Mouse (Mus musculus) spleen, postnatal 10 days (tissue): ENCODE data around the gene Iqsec1.
A peak's percentile ranks its signal among the peaks of the same experiment; 100 is the strongest.

Source experiments
- DNase-seq, 2 experiments: peaks; one replicate each; pipeline ENCODE4 v3.0.0; 2021 to 2022; ENCODE audit warnings: low spot score in 2 of 2

The Iqsec1 gene

DNA sequence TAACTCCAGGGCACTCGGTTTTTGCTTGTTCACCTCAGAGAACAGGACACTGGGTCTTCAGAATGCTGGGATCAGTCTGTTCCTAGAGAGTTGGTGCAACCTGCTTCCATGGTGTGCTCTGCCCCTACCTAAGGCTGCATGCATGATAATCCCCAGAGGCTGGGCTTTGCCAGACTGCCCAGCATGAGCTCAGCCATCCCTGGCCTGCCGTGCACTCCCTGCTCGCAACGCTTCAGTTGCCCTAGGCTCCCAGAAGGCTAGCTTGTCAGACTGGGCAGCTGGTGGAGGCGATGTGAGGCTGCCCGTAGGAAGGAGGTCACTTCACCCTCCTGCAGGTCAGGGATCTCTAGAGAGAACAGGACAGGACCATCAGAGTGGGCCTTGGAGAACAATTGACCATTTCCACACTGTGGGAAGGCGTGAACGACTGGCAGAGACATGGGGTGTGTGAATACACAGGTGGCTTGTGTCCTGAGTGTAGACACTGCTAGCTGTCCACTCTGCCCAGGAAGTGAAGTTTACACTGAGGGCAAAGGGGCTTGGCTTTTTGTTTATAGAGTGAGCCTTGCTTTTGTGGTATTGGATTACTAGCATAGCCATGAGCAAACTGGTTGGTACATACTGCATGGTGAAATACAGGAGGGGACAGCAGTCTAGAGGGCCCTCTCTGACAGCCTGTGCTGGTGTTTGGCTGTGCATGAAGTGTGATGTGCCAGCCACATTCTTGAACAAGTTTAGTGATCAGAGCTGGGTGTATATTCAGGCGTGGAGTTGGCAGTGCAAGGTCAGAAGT is 367.5 kb downstream of the Iqsec1 start:
- peak; percentile 41 to 43 for DNase-seq

DNA sequence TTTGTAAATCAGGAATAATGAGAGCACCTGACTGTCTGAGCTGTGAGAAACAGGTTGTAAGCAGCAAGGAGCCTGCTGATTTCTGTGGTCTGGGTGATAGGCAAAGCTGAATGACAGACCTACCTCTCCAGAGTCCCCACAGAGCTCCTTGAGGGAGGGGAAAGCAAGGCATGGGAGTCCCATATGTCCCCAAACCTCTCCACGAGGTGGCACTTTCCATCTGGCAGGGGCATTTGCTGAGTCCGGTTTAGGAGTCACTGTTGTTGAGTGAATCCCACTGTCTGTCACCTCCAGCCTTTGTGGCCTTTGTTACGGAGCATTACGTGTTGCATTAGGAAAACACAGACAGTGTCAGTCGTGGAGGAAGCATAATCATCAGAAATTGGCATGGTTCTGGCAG is 368.5 kb downstream of the Iqsec1 start:
- DNase-seq: peak; percentile 34 to 43

DNA sequence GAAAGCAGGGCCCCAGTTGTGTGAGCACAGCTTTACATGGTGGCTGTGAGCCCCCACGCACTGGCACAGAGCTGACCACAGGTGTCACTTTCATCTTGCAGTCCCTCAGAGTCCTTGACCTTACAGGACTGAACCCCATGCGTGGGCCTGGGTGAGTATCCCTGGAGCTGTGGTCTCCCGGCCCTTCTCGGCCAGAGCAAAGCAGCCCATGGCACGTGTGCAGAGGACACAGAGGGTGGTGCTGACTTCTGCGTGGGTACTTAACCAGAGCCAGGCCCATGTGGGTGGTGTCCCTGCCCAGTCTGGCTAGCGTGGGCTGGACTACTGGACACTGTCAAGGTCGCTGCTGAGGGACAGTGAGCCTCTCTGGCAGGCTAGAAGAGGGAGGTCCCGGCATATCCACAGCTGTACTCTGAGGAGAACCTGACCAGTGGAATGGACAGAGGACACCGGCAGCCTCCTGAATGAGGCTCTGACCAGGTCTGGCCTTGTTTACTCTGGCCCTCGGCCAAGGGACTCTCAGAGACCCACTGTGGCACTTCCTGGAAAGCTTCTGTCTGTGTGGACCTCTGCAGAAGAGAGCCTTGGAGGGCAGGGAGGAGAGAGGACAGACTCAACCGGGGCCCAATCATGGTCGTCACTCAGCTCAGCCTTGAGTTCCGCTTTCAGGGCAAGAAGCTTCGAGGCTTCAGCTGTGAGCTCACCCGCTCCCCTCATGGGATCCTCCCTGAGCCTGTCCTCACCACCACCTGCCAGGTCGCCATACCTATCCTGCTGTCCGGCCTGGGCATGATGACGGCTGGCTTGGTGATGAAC is 369.5 kb downstream of the Iqsec1 start:
- DNase-seq: peak; percentile 50 to 60

DNA sequence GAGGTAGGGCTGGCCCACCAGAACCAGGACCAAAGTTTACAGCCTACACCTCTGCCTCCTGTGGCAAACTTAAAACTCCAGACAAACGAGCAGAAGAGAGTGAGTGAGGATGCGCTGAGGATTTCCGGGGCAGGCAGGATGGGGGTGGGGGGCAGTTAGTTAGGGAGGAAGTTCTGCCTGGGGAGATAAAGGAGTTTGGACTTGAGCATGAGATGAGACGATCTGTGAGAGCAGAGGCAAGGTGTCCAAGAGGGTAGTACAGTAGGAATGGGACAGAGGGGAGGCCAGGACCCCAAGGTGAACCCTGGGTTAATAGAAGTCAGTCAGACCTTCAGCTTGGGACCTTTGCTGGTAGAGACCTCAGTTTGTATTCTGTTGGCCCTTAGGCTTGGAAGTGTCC is 370.2 kb downstream of the Iqsec1 start:
- DNase-seq: peak in 1 of 2 experiments; percentile 51

DNA sequence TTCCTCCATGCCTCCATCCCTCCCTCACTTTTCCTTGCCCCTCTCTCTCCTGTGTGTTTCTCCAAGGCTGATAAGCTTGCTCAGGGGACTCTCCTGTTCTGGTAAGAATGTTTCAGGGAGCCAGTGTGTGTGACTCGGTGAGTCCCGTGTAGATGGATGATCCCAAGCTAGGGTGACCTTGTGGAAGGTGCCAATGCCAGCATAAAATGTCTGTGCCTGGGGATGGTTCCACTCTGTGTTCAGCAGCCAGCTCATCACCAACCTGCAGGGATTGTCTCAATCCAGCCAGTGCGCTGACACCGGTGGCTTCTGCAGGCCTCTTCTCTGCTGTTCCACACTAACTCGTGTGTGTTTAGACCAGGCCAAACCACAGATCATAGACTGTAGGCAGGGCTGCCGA is 372.0 kb downstream of the Iqsec1 start:
- DNase-seq: no peak

DNA sequence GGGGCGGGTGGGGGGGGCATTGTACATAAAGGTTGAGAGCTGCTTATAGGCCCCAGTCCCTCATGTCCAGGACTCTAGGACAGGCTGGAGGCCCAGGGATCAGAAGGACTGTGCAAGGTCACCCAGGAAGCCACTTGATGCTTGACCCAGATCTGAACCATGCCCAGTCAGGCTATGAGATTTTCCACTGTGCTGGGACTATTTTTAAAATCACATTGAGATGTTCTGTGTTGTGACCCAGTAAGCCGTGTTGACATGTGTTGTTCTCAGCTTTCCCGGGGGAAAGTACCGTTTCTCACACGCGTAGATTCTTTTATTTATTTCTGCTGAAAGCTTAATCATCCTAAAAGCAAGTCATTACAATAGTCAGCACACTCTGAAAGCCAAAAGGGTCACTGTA is 372.5 kb downstream of the Iqsec1 start:
- no peak for DNase-seq

DNA sequence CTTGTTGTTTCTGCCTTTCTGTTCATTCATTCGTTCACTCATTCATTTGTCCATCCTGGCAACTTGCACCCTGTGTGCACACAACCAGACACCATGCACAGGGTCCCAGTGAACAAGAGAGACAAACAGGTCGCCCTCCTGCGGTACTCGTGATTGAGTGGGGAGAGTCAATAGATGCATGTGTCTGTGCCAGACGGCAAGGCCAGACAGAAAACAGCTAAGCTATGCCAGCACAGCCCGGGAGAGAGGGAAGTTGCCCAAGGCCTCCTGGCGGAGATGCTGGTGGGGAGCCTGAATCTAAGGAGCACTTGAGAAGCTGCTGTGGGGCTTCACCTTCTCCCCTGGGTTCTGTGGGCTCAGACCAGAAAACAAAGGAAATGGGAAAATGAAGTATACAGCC is 373.1 kb downstream of the Iqsec1 start:
- DNase-seq: no peak

DNA sequence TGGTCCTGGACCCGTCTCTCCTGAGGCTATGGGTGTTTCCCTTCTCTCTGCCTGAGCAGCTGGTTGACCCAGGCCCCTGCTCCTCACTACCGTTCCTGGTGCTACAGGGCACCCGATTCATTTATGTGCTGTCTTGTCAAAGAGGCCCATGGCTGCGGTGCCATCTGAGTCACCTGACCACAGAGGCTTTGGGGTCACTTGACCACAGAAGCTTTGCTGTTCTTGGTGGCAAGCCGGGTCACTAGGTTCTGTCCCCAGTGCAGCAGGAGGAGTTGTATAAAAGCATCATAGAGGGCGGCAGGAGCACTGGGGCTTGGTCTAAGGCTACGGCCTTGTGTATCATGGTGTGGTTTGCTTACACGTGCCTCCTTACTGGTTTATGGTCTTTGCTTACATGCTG is 375.2 kb downstream of the Iqsec1 start:
- no peak for DNase-seq

DNA sequence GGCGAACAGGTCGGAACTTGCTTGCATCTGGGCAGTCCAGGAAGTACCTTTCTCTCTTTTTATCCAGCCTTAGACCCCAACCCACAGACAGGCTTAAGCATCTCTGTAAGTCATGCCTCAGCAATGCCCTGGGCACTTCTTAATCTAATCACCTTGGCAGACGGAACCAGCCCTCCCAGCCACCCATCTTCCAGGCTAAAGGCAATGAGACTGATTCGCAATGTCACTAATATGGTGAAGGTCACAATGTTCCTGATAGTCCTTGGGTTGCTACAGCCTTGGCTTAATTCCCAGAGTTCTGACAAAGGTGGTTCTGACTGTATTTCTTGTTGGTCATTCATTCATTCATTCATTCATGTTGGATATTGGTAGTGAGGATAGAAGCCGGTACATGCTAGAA is 378.2 kb downstream of the Iqsec1 start:
- DNase-seq: no peak

DNA sequence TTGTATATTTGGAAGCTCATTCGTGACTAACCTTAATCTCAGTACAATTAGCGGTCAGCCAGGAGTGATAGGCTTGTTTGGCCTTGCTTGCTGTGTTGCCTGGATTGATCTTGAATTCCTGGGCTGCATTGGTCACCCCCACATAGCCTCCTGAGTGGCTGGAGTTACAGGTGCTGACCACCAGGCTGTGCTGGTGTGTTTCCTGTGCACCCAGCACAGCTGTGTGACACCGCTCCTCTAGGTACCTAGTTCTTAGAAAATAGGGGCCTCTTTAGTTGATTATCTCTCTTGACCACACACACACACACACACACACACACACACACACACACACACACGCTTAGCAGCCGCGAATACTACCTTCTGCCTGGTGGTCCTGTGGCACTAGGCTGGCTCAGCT is 380.3 kb downstream of the Iqsec1 start:
- DNase-seq: peak in 1 of 2 experiments; percentile 67

DNA sequence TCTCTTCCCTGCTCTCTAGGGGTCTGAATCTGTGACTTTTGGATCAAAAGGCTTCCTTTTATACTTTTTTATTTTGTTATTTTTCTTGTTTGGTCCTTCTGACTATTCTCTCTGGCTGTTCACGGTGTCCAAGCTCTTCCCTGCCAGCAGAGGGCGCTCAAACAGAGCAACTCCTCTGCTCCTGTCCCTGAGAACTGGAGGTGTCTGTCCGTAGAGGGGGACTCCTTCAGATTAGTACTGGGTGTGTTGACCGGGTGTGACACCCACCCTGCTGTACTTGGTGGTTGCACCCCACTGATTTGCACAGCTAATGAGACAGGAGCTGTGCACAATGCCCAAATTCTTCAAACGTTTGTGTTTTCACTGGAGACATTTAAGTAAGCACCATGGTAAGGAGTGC is 381.3 kb downstream of the Iqsec1 start:
- DNase-seq: peak; percentile 71 to 87

DNA sequence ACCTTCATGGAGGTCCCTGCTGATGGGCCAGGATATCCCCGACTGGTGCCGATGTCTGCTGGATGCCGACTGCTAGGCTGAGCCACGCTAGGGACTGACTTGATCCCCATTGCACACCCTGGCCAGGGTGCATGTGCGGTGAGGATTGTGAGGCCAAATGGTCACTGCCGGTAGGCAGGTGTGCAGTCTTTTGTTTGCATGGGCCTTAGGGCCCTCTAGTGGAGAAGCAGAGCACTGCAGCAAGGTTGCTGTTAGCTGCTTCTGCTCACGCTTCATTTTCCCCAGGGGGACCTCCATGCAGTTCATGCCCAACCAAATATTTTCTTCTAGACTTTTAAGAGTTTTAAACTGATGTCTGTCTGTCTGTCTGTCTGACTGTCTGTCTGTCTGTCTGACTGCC is 381.9 kb downstream of the Iqsec1 start:
- DNase-seq: peak; percentile 71 to 84
